Mouse (Mus musculus) urinary bladder, adult 2 months (tissue): ENCODE measurements at regions not wholly inside any gene's neighbourhood (a gene's known extent, or its start where the extent isn't known, plus 50 kb on each side); places are given as distances from the start of the nearest gene placed in this dataset.

Source experiments
- DNase-seq: peaks from one replicate; pipeline ENCODE4 v3.0.0; 2022; ENCODE audit warnings: low spot score

DNA sequence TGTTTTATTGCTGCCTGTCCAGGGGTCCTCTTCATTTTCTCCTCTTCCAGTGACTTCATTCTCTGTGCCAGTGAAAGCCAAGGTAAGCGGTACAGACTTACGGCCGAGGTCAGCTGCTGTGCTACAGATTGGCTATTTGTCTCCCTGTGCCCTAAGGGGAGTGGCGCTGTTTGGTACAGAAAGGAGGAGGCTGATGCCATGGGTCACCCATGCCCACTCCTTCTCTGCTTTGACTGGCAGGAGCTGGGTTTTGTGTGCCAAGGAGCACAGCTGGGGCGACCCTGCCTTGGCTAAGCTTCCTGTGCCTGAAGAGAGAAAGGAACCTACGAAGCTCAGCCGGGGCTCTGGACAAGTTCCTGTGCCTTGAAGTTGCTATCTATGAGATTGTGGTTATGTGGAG, 70.0 kb upstream of the Fggy start:
- DNase-seq, result no peak

DNA sequence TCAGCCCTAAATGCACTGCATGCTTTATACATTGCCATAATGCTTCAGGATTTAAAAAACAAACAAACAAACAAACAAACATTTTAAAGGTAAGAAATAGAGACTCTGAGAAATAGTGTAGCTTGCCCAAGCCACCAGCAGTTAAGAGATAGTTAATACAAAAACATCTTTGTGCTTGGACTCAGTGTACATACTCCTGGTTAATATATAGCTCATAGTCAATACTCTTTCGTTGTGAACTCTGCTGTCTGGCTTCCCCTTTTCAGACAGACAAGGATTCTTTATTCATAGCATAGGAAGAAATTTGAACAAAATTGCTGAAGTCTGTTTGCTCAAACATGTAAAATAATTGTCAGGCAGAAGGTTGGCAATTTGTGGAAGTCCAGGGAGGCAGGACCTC, 69.3 kb upstream of the Fggy start:
- no peak for DNase-seq

DNA sequence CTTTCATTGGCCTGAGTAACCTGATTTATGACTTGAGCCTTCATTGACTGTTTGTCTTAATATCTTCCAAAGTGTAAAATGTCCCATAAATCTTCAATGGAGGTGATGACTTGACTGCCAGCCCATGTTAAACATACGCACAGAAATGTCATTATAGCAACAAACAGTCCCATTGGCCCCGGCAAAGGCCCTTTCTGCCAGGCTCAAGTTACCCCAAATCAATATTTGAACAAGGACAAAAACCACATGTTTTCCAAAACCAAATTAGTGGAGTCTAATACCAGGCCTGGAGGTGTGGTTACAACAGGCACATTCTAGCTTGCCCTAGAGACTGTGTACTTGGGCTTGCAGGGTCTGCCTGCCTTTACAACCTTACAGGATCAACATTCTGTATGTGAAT, 68.2 kb upstream of the Fggy start:
- DNase-seq, result no peak

DNA sequence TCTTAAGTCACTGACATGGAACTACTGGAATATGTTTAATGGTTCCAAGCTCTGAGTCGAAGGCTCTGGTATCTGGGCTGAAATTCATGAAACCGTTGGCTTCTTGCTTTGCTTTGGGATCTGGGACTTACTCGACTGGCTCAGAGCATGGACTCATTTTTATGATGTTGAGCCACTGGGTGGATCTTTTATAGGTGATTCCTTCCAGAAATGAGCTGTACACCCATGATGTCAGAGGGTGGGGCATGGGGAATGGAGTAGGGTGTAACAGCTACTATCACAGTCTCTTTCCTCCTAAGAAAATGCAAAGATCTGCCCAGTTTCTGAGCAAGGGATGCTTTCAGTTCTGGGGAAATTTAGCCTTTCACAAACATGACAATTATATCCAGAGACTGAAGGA, 57.0 kb upstream of the Fggy start:
- DNase-seq, result no peak

DNA sequence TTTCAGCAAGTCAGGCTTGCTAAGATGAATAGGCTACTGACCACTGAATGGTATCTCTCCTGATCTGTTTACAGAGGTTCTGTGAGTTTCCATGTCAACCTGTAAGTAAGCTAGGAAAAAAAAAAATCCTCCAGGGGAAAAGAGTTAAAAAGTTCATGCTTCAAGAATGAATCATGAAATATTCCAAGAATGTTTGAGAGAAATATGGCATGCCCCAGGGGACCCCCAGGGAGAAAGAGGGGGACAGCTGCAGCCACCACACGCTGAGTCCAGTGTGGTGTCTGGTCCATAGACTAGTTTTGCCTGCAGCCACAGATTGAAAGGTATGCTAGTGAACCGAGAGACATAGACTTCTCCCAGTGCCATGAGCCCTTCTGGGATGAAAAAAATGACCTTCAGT, 56.1 kb upstream of the Fggy start:
- no peak for DNase-seq

DNA sequence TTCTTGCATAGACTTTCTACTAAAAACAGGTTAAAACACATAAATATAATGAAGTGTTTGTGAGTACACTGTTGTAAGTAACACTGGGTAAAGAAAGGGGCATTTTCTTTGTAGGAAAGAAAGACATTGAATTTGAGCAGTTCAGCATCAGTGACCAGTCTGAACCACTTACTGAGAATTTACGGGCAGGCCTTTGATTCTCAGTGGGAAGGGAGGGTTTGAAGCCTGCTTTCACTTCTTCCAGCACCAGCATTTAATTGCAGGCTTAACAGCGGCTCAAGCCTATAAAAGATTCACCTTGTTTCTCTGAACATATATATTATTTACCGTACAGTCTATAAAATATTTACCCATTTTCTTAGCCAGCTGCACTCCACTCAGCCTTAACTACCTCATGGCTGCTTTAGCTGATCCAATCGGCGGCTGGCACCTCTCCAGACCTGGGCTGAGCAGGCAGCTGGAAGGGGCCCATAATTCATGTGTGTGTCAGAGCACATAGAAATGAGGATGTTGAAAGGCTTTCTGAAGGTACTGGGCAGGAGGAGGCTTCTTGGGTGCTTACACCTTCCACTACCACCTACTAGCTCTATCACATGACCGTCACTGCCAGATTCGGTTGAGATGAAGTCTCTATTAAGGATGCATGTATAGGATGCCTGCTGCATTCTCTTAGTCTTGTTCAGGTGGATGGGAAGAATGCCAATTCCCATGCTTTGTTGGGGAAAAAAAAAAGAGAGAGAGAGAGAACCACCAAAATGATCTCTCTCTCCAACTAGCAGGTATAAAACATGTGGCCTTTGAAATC, 50.0 kb upstream of the Fggy start:
- no peak for DNase-seq
